ENCODE assay signal across 8 mouse cellular contexts in genomic region chr7:90059629-90060301, GRCm38 (mm10).
DNase-seq lines count a peak whose midpoint lies in the region; ATAC-seq lines count a peak whose summit lies in the region.

No protein-coding gene starts in this region.

- no peaks in the 10 kb centered on the region for H3K27me3 ChIP-seq in forebrain, embryonic 10.5 days (ENCODE audit: poor library complexity, severe bottlenecking)
- H3K27me3 ChIP-seq in forebrain, embryonic 16.5 days (replicated peaks; ENCODE audit: control insufficient read depth, insufficient read depth, low read length) = no peaks in the 10 kb centered on the region
- no peaks in the 10 kb centered on the region for H3K27me3 ChIP-seq in heart, embryonic 15.5 days
- H3K27me3 ChIP-seq in limb, embryonic 11.5 days (ENCODE audit: control insufficient read depth, insufficient read depth, low read length) = no peaks in the 10 kb centered on the region

- no peak overlapping the region for H3K4me3 ChIP-seq in forebrain, embryonic 10.5 days
- no peak overlapping the region for H3K4me3 ChIP-seq in forebrain, embryonic 16.5 days (replicated peaks; ENCODE audit: low read length)
- no peak overlapping the region for H3K4me3 ChIP-seq in heart, embryonic 15.5 days
- H3K4me3 ChIP-seq in limb, embryonic 11.5 days (ENCODE audit: low read depth, low read length) = no peak overlapping the region

- 74% methylated on average over 6 of the region's 6 CpGs for WGBS in forebrain, embryonic 10.5 days
- whole genome bisulfite sequencing in forebrain, embryonic 16.5 days = 76% methylated on average over 6 of the region's 6 CpGs
- 47% methylated on average over 6 of the region's 6 CpGs for WGBS in heart, embryonic 15.5 days
- WGBS in limb, embryonic 11.5 days = 80% methylated on average over 6 of the region's 6 CpGs

- DNase-seq in forebrain, embryonic 10.5 days (ENCODE audit: extremely low spot score, low spot score) = no peak
- DNase-seq in CD8-positive naive resting alpha-beta T cell, adult 2 months (ENCODE audit: low read depth in 2 of 2, low spot score in 2 of 2) = peak; percentile 14 to 15
- peak; percentile 26 for DNase-seq in limb, embryonic 11.5 days (ENCODE audit: low spot score)
- peak; percentile 66 for DNase-seq in naive thymus-derived CD4-positive, alpha-beta T cell, adult 2 months (ENCODE audit: low read depth)
- no peak for DNase-seq in MN1 (ENCODE audit: low spot score)
- no peak for DNase-seq in cerebellum, adult 9-11 months

- ATAC-seq in forebrain, embryonic 16.5 days = no peak
- ATAC-seq in heart, embryonic 15.5 days (replicated peaks; ENCODE audit: insufficient number of reproducible peaks, insufficient read depth, low FRiP score, low read depth) = peak; percentile 58; the same call in 1 of the 2 replicates
- ATAC-seq in limb, embryonic 11.5 days (ENCODE audit: insufficient number of reproducible peaks, low FRiP score, low TSS enrichment, low read depth) = peak; percentile 11; the same call in 1 of the 2 replicates

- peaks cover 3% of the 10 kb centered on the region; the same call in 1 of the 2 replicates for H3K4me1 ChIP-seq in forebrain, embryonic 10.5 days
- H3K4me1 ChIP-seq in forebrain, embryonic 16.5 days (replicated peaks; ENCODE audit: control insufficient read depth, insufficient read depth, low read length) = no peaks in the 10 kb centered on the region
- peaks cover 17% of the 10 kb centered on the region for H3K4me1 ChIP-seq in heart, embryonic 15.5 days (replicated peaks)
- no peaks in the 10 kb centered on the region for H3K4me1 ChIP-seq in limb, embryonic 11.5 days (ENCODE audit: control insufficient read depth, insufficient read depth, low read length)

- no peaks in the 10 kb centered on the region for H3K36me3 ChIP-seq in forebrain, embryonic 10.5 days (replicated peaks)
- no peaks in the 10 kb centered on the region for H3K36me3 ChIP-seq in forebrain, embryonic 16.5 days (ENCODE audit: control insufficient read depth, insufficient read depth)
- H3K36me3 ChIP-seq in heart, embryonic 15.5 days = no peaks in the 10 kb centered on the region
- no peaks in the 10 kb centered on the region for H3K36me3 ChIP-seq in limb, embryonic 11.5 days (ENCODE audit: control insufficient read depth, insufficient read depth, low read length)

- peak overlapping the region; percentile 31; the same call in 1 of the 2 replicates for H3K27ac ChIP-seq in forebrain, embryonic 10.5 days
- no peak overlapping the region for H3K27ac ChIP-seq in forebrain, embryonic 16.5 days (ENCODE audit: low read length)
- peak overlapping the region; percentile 50 for H3K27ac ChIP-seq in heart, embryonic 15.5 days
- H3K27ac ChIP-seq in limb, embryonic 11.5 days (replicated peaks; ENCODE audit: low read depth, low read length) = peak overlapping the region; percentile 43

- no peak overlapping the region for H3K4me2 ChIP-seq in forebrain, embryonic 16.5 days (ENCODE audit: low read length)
- H3K4me2 ChIP-seq in heart, embryonic 15.5 days = peak overlapping the region; percentile 6; the same call in 1 of the 2 replicates
- no peak overlapping the region for H3K4me2 ChIP-seq in limb, embryonic 11.5 days (ENCODE audit: low read depth, severe bottlenecking)

- no peak overlapping the region for H3K9ac ChIP-seq in forebrain, embryonic 16.5 days (replicated peaks; ENCODE audit: low read depth, low read length)
- no peak overlapping the region for H3K9ac ChIP-seq in heart, embryonic 15.5 days
- H3K9ac ChIP-seq in limb, embryonic 11.5 days (ENCODE audit: low read length) = no peak overlapping the region

- H3K9me3 ChIP-seq in forebrain, embryonic 10.5 days = no peaks in the 10 kb centered on the region
- no peaks in the 10 kb centered on the region for H3K9me3 ChIP-seq in forebrain, embryonic 16.5 days (ENCODE audit: control insufficient read depth, low read length)
- H3K9me3 ChIP-seq in heart, embryonic 15.5 days (replicated peaks) = no peaks in the 10 kb centered on the region
- H3K9me3 ChIP-seq in limb, embryonic 11.5 days (ENCODE audit: control insufficient read depth, low read length) = no peaks in the 10 kb centered on the region

Comparison
In these comparisons a context has a peak if more than half of its experiments do, and no peak if none do; other contexts are left out.
1. DNase-seq: peak in CD8-positive naive resting alpha-beta T cell, adult 2 months (2 of 2), limb, embryonic 11.5 days (single experiment) and naive thymus-derived CD4-positive, alpha-beta T cell, adult 2 months (single experiment); none in forebrain, embryonic 10.5 days (single experiment), MN1 (single experiment) and cerebellum, adult 9-11 months (single experiment).